35 mouse cellular contexts compared by ENCODE assay signal in the genomic region with DNA sequence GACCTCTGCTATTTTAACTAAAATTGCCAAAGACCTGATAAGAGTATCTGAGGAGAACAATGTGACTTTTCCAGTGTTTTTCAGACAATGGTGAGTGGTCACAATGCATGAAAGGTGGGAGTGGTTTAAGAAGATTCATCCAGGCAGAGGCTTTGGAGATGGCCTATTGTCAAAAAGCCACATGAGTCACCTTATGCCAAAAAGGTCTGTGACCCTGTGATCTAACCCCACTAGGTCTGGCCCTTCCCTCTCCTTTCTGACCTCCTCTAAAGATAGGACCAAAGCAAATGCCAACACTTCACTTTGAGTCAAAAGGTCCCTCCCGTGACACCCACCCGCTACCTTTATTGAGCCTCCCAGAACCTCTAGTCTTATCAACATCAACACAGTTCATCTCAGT. TPM values are rescaled to one million over a fixed set of nuclear protein-coding genes. Genes with fewer than 3 reads are reported as not detected.
DNase-seq lines count a peak whose midpoint lies in the region; ATAC-seq lines count a peak whose summit lies in the region.
"Had no signal": no experiment of that assay in that cellular context is flagged by ENCODE, and none has a peak within 500 bp of the region (broad histone marks: within the 10 kb centered on the region; RNA-seq: fewer than 3 reads in every experiment).

No protein-coding gene starts in this region.

- no peak overlapping the region for H3K4me3 ChIP-seq in heart, embryonic 10.5 days
- H3K4me3 ChIP-seq in hindbrain, embryonic 10.5 days: no peak overlapping the region
- H3K4me3 ChIP-seq in hindbrain, embryonic 13.5 days: no peak overlapping the region
- H3K4me3 ChIP-seq: gastrocnemius, adult 2 months; heart, embryonic 15.5 days had no signal

- WGBS in heart, embryonic 10.5 days: 53% methylated on average over 2 of the region's 2 CpGs
- 55% methylated on average over 2 of the region's 2 CpGs for WGBS in hindbrain, embryonic 10.5 days
- WGBS in hindbrain, embryonic 13.5 days: 74% methylated on average over 2 of the region's 2 CpGs

- no peak overlapping the region for H3K4me2 ChIP-seq in hindbrain, embryonic 13.5 days
- H3K4me2 ChIP-seq: heart, embryonic 11.5 days; heart, embryonic 15.5 days; hindbrain, embryonic 14.5 days had no signal

- intact Hi-C loops in heart, postnatal 25 days (cut with DNase I): no loop called here

- H3K27ac ChIP-seq in heart, embryonic 10.5 days: peak overlapping the region; percentile 53; the same call in 1 of the 2 replicates
- peak overlapping the region; percentile 16; the same call in 1 of the 2 replicates for H3K27ac ChIP-seq in hindbrain, embryonic 10.5 days
- no peak overlapping the region for H3K27ac ChIP-seq in hindbrain, embryonic 13.5 days
- H3K27ac ChIP-seq: gastrocnemius, adult 2 months; heart, embryonic 15.5 days; hindbrain, embryonic 14.5 days; hindbrain, postnatal 0 days had no signal

- no peaks in the 10 kb centered on the region for H3K9me3 ChIP-seq in heart, embryonic 10.5 days
- no peaks in the 10 kb centered on the region for H3K9me3 ChIP-seq in hindbrain, embryonic 10.5 days
- no peaks in the 10 kb centered on the region for H3K9me3 ChIP-seq in hindbrain, embryonic 13.5 days
- H3K9me3 ChIP-seq: heart, embryonic 15.5 days had no signal

- DNase-seq in heart, embryonic 10.5 days (ENCODE audit: low spot score): no peak
- no peak for DNase-seq in heart, postnatal 25 days (ENCODE audit: low spot score)
- no peak for DNase-seq in hindbrain, embryonic 10.5 days (ENCODE audit: low spot score)
- DNase-seq in 3T3-L1 (ENCODE audit: low read depth, low spot score) (peak; percentile 39), R1 (ENCODE audit: low read depth, low spot score) (peak; percentile 61)
- DNase-seq in thymus, postnatal 25 days: no peak
- DNase-seq in layer of hippocampus, adult 9-10 months (ENCODE audit: low spot score): no peak
- DNase-seq: adrenal gland, postnatal 10 days; adrenal gland, postnatal 36 days; cerebellum, adult 18-20 months; cerebellum, adult 9-10 months; cerebellum, postnatal 14 days; forebrain, postnatal 0 days; gastrocnemius, adult 2 months; gastrocnemius, postnatal 14 days; heart, postnatal 14 days; kidney, adult 18-20 months; kidney, adult 9 months had no signal

- no peaks in the 10 kb centered on the region for H3K36me3 ChIP-seq in heart, embryonic 10.5 days
- H3K36me3 ChIP-seq in hindbrain, embryonic 10.5 days: no peaks in the 10 kb centered on the region
- H3K36me3 ChIP-seq in hindbrain, embryonic 13.5 days: no peaks in the 10 kb centered on the region
- H3K36me3 ChIP-seq: heart, embryonic 15.5 days had no signal

- ATAC-seq in hindbrain, embryonic 13.5 days (ENCODE audit: low FRiP score): no peak
- ATAC-seq: CD4-positive, CD25-positive, alpha-beta regulatory T cell, adult 4 months; forebrain, embryonic 14.5 days; forebrain, postnatal 0 days; hindbrain, postnatal 0 days; inflammation-experienced regulatory T-cells, adult 6 months; intestine, embryonic 16.5 days had no signal

- peaks cover 16% of the 10 kb centered on the region for H3K4me1 ChIP-seq in heart, embryonic 10.5 days
- H3K4me1 ChIP-seq in hindbrain, embryonic 10.5 days (replicated peaks): peaks cover 16% of the 10 kb centered on the region
- H3K4me1 ChIP-seq in hindbrain, embryonic 13.5 days (replicated peaks): no peaks in the 10 kb centered on the region

- H3K27me3 ChIP-seq in heart, embryonic 10.5 days (ENCODE audit: insufficient read depth, poor library complexity, severe bottlenecking): no peaks in the 10 kb centered on the region
- no peaks in the 10 kb centered on the region for H3K27me3 ChIP-seq in hindbrain, embryonic 10.5 days (ENCODE audit: insufficient read depth, poor library complexity, severe bottlenecking)
- H3K27me3 ChIP-seq in hindbrain, embryonic 13.5 days: no peaks in the 10 kb centered on the region
- H3K27me3 ChIP-seq: heart, embryonic 15.5 days had no signal

- no peak overlapping the region for H3K9ac ChIP-seq in hindbrain, embryonic 13.5 days
- H3K9ac ChIP-seq: forebrain, postnatal 0 days; heart, embryonic 15.5 days; hindbrain, embryonic 14.5 days had no signal

RNA-seq across cellular contexts. Expression of a gene that starts 52.4 kb away (rescaled TPM):
- polyA plus RNA-seq in heart, embryonic 10.5 days (2016; fragmentation: Nextera tagmentation; extraction: Ambion mirVana): not detected in 2 replicates
- total RNA-seq in heart, postnatal 25 days (2021): not detected
- polyA plus RNA-seq in hindbrain, embryonic 10.5 days (2016; fragmentation: Nextera tagmentation; extraction: Ambion mirVana): not detected in 2 replicates
- polyA plus RNA-seq in hindbrain, embryonic 13.5 days (2015; fragmentation: Nextera tagmentation; extraction: Ambion mirVana): not detected in 2 replicates
- total RNA-seq: adrenal gland, postnatal 10 days; adrenal gland, postnatal 36 days; ES-E14; forebrain, postnatal 0 days; gastrocnemius, adult 2 months; gastrocnemius, postnatal 14 days; heart, postnatal 14 days; hematopoietic stem cell, adult 5-6 weeks; hindbrain, postnatal 0 days had no signal
- polyA plus RNA-seq: C2C12; CD4-positive, CD25-positive, alpha-beta regulatory T cell, adult 4 months; embryonic facial prominence, embryonic 11.5 days; embryonic facial prominence, embryonic 14.5 days; forebrain, embryonic 11.5 days; forebrain, embryonic 14.5 days; forebrain, postnatal 0 days; frontal cortex, adult 2 months; gonadal fat pad, adult 2 months; heart, embryonic 11.5 days; heart, embryonic 15.5 days; hindbrain, embryonic 14.5 days; hindbrain, postnatal 0 days; inflammation-experienced regulatory T-cells, adult 6 months; intestine, embryonic 16.5 days had no signal

Comparison
In these comparisons a context has a peak if more than half of its experiments do, and no peak if none do; other contexts are left out.
1. DNase-seq: peak in 3T3-L1 (single experiment) and R1 (single experiment); none in heart, embryonic 10.5 days (single experiment), heart, postnatal 25 days (single experiment), hindbrain, embryonic 10.5 days (single experiment), thymus, postnatal 25 days (single experiment) and layer of hippocampus, adult 9-10 months (single experiment).